Mouse (Mus musculus): ENCODE results near the gene Alkbh8. TPM values are rescaled to one million over a fixed set of nuclear protein-coding genes. Genes with fewer than 3 reads are reported as not detected.
"Not testable (repeated sequence)": the region's sequence is repeated elsewhere in the genome, so short reads cannot be mapped to it uniquely, and the experiment has no call there.

Gene Alkbh8
- total RNA-seq (2021): 10 to 100 TPM; 40.2 to 44.1 TPM
- long read RNA-seq, experiment 1, full-length matches to known transcripts: 5 of 8 reads
- long read RNA-seq, experiment 1, partial matches to known transcripts: 2 of 8 reads
- long read RNA-seq, experiment 1, other reads (novel, unspliced or antisense): 1 of 8 reads
- long read RNA-seq, experiment 2, full-length matches to known transcripts: 6 of 7 reads
- long read RNA-seq, experiment 2, partial matches to known transcripts: 0 of 7 reads
- long read RNA-seq, experiment 2, other reads (novel, unspliced or antisense): 1 of 7 reads

DNA sequence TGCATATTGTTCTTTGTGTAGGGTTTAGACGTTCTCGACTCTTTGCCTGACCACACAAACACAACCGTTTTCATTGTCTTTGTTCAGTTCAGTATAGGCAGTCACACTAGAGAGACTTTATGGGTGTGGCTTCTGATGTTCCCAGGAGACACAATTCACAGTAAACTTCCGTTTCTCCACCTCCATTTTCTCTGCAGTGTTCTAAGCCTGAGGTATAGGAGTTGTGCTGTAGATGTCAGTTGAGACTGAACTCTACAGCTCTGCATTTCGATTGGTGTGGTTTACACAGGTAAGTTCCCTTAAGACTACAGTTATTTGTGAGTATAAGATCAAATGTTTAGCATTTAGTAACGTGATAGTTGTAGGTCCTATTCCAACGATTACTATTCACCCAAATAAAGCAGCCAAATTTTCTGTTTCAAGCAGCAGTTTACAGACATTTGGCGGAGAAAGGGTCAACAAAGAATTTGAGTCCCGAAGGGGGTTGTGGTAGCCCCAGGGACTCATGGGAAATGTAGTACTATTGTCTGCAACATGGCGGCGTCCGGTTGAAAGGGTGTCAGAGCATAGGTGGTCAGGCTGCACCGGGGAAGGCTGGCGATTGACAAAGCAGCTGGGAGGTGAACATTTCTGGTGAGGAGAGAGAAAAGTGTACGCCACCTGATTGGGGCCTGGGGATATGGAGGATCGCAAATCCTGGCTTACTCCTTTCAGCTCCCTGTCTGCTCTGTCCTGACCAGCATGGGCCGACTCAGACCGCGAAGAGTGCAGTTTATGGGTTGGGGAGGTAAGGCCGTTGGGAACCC lies at the start of gene Alkbh8:
Alkbh8 (plus strand) TSS at position 179 of the 806 bp plus-strand sequence.
- DNase-seq (ENCODE audit: low spot score in 2 of 2): peak; percentile 75 to 88

DNA sequence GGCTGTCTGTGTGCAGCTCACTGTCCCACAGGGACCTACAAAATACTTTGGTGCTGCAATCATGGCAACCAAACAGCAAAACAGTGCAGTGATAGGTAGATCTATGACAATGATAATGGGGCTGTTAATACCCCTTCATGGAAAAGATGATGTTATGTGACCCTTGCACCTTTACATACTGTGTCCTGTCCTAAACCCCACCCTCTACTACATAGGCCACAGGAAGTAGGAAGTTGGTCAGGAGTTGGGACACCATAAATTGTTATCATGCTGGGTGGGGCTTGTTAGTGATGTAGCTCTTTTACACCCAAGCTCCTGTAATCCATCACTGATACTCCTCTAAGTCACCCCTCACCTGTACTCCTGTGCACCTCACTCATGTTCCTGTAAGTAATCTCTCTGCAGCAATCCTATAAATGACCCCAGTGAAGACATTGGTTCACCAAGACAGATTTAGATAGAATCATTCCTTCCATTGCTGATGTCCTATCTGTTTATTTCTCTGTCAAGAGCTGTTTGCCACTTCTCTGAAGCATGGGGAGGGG lies 25.6 kb upstream of the Alkbh8 start:
- DNase-seq (ENCODE audit: low spot score in 2 of 2): no peak

DNA sequence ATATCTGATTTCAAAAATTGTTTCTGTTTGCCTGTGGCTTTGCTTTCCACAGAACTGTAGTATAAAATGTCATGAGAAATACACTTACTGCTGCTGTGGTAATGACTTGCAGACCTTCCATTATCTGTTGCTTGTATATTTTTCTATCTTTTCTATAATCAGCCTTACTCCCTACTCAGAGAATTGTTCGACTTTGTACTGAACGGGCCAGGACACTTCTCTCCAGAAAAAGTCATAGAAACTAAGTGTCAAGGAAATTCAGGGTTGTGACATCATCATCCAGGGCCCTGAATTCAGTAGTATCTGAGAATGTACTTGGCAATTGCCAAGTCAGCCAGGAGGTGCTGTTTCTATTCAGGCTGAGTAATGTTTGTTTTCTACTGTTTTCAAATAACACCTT lies 24.9 kb upstream of the Alkbh8 start:
- no peak for DNase-seq (ENCODE audit: low spot score in 2 of 2)

DNA sequence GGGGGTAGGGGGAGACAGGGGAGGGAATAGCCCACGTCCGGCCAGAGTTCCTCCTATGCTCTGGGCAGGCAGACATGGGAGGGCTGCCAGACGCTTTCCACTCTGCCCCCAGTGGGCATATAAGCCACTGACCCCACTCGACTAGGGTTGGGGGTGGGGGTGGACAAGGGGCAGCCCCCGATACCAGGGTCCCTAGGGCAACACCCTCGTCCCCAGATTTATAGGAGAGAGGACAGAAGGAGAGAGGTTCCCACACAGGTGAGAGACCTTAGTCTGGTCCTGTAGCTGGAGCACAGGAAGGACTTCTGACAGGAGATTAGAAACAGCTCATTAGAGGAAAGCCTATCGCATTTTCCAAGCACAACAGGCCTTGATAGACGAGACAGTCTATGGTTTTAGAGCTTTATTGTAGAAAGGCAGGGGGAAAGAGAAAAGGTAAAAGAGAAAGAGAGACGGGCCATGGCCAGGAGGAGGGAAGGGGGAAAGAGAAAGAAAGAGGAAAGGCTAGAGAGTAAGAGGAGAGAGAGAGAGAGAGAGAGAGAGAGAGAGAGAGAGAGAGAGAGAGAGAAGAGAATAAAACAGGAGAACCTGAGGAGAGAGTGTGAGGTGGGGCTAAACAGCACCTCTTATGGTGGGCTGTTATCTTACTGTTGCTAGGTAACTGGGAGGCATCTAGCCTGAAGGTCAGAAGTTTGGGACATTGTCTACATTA lies 7.4 kb upstream of the Alkbh8 start:
- not testable (repeated sequence) for DNase-seq (ENCODE audit: low spot score in 2 of 2)

DNA sequence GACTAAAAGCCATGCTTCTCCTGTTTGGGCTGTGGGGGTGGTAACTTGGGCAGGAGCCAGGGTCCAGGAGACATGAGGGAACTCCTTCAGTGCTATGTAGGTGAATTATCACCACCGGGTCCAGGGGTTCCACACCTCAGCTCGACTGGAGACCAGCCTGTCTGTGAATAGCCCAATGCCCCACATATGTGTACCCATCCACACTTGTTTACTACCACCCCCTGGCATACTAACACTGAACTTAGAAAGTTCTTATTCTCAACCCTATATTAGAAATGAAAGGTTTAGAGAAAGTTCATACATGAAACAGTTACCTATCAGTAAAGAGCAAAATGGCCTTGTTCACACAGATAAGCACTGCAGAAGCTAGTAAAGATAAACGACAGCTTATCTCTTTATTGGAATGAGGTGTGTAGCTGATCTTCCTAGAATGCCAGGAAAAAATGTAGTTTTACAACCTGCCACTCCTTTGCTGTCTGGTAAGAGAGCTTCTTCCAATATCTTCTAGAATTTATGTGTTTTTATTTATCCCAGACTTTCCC lies 6.8 kb upstream of the Alkbh8 start:
- DNase-seq (ENCODE audit: low spot score in 2 of 2): no peak

DNA sequence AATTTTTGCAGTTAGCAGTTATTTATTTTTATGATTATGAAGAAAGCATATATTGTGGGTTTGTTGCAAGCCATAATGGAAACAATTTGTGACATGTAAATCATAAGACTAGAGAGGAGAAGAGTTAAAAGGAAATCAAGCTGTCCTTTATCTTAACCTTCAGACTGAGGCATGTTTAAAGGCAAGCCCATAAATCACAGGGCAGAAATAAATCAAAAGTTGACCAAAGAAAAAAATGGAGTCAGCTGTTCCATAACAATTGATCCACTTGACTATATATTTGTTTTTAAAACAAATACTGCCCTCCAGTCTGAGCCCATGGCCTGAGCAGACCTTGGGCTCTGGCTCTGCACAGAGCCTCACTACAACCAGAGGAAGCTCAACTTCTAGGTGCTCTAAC lies 4.6 kb upstream of the Alkbh8 start:
- no peak for DNase-seq (ENCODE audit: low spot score in 2 of 2)

DNA sequence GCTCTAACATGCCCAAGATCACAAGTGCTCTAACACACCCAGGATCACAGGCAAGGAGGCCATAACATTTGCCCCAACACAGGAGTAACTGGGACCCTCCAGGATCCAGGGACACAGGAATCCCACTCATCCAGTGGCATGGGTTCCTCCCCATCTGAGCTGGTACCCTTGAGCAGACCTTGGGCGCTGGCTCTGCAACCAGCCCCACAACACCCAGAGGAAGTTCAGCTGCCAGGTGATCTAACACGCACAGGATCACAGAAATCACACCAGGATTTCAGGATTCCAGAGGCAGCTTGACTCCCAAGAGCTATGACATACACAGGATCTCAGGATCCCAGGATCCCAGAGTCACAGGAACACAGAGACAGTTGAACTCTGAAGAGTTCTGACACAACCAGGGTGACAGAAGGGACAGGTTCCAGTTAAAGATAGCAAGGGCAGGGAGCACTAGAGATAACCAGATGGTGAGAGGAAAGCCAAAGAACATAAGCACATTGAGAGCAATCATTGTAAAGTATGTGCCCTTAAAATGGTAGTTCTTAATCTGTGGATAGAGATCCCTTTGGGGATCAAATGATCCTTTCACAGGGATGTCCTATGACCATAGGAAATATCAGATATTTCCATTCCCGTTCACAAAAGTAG lies 4.1 kb upstream of the Alkbh8 start:
- no peak for DNase-seq (ENCODE audit: low spot score in 2 of 2)

DNA sequence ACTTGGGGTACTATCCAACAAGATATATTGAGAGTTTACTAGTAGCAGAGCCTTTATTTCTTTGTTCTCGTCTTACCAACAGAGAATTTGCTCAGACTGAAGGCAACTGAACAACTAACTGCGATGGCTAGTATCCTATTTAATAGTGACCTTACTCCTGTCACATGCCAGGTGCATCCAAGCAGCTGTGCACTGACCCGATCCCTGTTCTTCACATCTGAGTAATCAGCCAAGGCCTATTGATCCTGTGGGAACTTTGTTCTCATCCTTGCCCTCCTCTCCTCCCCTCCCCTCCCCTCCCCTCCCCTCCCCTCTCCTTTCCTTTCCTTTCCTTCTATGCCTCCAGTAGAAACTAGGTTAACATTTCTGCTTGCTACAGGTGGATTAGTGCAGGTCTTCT lies 1.7 kb downstream of the Alkbh8 start:
- no peak for DNase-seq (ENCODE audit: low spot score in 2 of 2)

DNA sequence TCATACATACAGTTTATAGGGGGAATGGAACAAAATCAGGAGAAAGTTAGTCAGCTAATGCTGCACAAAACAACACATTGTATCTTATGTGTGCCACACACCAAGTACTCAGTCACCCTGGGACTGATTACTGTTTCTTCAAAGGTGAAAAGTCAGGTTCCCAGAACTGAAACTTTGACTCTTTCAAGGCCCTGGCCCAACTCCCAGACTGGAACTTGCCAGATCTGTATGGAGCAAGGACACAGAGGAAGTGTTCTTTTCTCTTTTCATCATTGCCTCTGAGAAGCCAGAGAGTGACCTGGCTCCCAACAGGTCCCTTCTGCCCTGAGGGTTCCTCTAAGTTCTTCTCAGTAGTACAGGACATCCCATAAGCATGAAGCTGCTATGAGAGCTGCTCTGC lies 10.2 kb downstream of the Alkbh8 start:
- DNase-seq (ENCODE audit: low spot score in 2 of 2): no peak

DNA sequence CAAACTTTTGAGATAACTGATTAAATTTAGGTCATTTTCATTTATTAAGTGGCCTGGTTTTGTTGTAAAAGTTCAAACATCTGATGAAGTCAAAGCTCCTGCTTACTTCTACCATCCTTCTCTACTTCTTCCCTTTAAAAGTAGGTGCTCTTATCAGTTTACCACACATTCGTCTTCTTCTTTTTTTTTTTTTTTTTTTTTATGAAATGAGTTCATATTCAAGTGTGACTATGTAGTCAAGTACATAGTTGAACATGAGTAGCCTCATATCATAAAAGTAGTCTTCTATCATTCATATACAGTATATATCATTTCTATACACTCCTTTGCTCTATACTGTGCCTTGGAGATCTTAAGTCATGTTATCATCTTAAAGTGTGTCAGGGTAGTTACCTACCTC lies 11.0 kb downstream of the Alkbh8 start:
- no peak for DNase-seq (ENCODE audit: low spot score in 2 of 2)

DNA sequence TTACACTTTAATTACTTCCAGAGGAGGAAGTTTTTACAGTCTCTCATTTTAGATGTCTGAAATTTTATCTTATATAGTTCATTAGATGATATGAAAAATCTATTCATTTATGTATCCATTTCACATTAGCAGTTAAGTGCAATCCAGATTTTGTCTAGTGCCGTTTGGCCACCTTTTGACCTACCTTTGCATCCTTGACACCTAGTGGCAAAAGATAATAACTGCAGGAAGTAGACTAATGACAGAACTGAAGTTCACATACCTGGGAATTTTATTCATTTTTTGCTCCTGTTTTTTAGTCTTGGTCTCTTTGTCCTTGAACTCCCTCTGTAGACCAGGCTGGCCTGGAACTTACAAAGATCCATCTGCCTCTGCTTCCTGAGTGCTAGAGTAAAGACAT lies 15.1 kb downstream of the Alkbh8 start:
- no peak for DNase-seq (ENCODE audit: low spot score in 2 of 2)

DNA sequence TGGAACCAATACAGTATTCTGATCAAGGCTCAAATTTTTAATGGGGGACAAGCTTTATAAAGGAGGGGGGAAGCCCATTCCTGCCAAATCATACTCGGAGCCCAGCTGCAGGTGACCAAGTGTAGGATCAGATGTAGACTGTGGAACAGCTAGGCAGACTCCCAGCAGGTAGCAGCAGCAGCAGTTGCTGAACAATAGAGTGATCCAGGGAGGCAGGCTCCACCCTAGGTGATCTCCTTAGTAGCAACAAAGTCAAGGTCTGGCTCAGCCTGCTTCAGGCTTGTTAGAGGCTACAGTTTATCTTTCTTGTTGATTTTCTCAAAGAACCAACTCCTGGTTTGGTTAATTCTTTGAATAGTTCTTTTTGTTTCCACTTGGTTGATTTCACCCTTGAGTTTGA lies 41.4 kb downstream of the Alkbh8 start:
- not testable (repeated sequence) for DNase-seq (ENCODE audit: low spot score in 2 of 2)

DNA sequence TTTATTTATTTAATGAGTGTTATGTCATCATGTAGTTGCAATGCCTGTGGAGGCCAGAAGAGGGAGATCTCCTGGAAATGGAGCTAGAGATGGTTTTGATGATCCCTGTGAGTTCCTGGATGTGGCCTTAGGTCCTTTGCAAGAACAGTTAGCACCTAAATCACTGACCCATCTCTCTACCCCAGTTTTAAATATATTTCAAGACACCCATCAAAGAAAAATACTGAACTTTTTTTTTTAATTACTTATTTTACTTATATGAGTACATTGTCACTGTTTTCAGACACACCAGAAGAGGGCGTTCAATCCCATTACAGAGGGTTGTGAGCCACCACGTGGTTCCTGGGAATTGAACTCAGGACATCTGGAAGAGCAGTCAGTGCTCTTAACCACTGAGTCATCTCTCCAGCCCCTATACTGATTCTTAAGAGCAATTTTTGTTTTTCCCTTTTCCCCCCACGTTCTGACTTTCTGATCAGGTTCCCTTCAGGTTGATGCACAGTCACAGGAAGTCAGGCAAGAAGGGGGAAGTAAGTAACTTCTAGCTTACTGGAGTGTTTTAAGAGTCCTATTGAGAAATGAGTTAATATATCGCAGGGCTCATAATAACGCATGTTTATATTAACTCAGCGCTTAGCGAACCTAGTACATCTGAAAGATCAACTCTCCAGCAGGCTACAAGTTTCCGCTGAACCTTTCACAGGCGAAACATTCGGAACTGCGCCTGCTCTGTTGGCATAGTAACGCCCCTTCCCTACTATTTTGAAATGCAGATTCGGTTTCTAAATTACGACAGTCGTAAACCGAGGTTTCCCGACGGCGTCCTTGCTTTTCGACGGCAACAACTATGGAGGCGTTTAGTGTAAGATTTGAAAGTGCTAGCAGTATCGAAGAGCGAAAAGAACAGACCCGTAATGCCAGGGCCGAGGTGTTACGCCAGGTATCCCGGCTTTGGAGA lies 68.6 kb downstream of the Alkbh8 start, which contains the start of gene Cwf19l2:
Cwf19l2 (plus strand) TSS at position 342 of the 958 bp plus-strand sequence.
- peak; percentile 72 to 96 for DNase-seq (ENCODE audit: low spot score in 2 of 2)

DNA sequence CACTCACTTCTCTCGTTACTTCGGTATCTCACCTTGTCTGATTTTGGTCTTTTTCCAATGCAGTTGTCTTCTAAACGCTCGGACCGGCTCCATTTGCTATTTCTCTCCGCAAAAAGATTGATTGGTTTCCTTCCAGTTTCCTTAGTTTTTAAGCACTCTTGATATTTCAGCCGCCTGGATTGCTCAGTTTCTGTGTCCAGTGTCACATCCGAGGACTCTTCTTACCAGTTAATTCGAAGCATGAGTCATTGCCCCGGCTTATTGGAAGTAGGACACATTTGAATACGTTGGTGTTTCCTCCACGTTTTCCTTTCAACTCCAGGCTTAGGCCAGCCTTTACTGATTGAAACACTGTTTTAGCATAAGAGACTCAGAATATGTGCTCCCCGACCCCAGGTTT lies 69.4 kb downstream of the Alkbh8 start:
- DNase-seq (ENCODE audit: low spot score in 2 of 2): peak; percentile 34 to 35

DNA sequence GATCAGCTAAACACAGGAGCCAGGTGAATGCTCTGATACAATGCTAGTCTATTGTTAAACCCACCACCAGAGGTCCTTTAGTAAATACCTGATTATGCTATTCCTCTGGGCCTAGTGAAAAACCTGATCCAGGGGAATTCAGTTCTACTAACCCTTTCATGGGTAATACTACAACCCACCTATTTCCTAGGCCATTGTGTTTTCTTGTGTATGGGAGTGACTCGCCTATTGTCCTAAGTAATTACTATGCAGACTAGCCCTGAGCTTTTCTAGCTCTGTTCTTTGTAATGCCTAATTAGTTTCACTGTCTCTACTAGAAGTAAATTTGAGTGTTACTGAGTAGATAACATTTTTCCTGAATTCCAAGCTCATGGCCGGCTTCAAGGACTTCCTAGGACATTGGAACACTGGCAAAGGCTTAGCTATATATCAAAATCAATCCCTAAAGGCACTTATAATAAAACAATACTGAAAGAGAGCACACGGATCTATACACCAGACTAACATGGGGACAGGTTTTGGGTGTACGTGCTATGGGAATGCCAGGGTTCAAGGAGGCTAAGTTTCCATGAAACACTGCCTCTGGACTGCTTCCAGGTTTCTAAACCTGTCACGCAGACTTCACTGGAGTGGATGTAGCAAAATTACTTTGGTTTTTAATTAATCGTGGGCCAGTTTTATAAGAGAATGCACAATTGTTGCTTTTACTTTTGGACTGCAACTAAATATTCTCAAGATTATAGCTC lies 104.8 kb downstream of the Alkbh8 start:
- DNase-seq (ENCODE audit: low spot score in 2 of 2): not testable (repeated sequence)
